Mouse (Mus musculus) neural tube, embryonic 13.5 days (tissue): Measurements from ENCODE around the gene Cecr2. TPM values are rescaled to one million over a fixed set of nuclear protein-coding genes. Genes with fewer than 3 reads are reported as not detected.

ENCODE experiments used
- ATAC-seq: fragments of 200-750 bp; cut with Nextera tagmentation; 2 replicates; pipeline ENCODE4 v1.8.0; 2017; ENCODE audit warnings: low read depth, mild to moderate bottlenecking, moderate TSS enrichment, moderate library complexity
- H3K27ac ChIP-seq: fragments of 300-500 bp; sonication (generic); replicated peaks from 2 replicates; pipeline ENCODE4 v1.5.1; 2015; ENCODE audit warnings: moderate library complexity, mild to moderate bottlenecking, inconsistent platforms
- H3K27me3 ChIP-seq: fragments of 300-500 bp; sonication (generic); 2 replicates; pipeline ENCODE4 v1.6.1; 2015; ENCODE audit warnings: mild to moderate bottlenecking, inconsistent platforms
- H3K36me3 ChIP-seq: fragments of 300-500 bp; sonication (generic); 2 replicates; pipeline ENCODE4 v1.6.1; 2015; ENCODE audit warnings: mild to moderate bottlenecking, inconsistent platforms
- H3K4me1 ChIP-seq: fragments of 300-500 bp; sonication (generic); replicated peaks from 2 replicates; pipeline ENCODE4 v1.6.1; 2015; ENCODE audit warnings: inconsistent platforms
- H3K4me2 ChIP-seq: fragments of 300-500 bp; sonication (generic); 2 replicates; pipeline ENCODE4 v1.6.1; 2015; ENCODE audit warnings: inconsistent platforms, mild to moderate bottlenecking, moderate library complexity
- H3K4me3 ChIP-seq: fragments of 300-500 bp; sonication (generic); 2 replicates; pipeline ENCODE4 v1.5.1; 2015; ENCODE audit warnings: mild to moderate bottlenecking, inconsistent platforms
- H3K9ac ChIP-seq: fragments of 300-500 bp; sonication (generic); 2 replicates; pipeline ENCODE4 v1.6.1; 2015; ENCODE audit warnings: moderate library complexity, mild to moderate bottlenecking, inconsistent platforms
- H3K9me3 ChIP-seq: fragments of 300-500 bp; sonication (generic); 2 replicates; pipeline ENCODE4 v1.6.1; 2016; ENCODE audit warnings: inconsistent platforms
- WGBS: fragments of 180-500 bp; shearing (Covaris S2); methylation state at CpG from one replicate; pipeline ENCODE4 v1.1.7; 2015; 5-methylcytosine and 5-hydroxymethylcytosine counted together
- polyA plus RNA-seq: library from polyadenylated mRNA; unstranded; fragments of >200 nt; fragmentation: Nextera tagmentation; extraction: Ambion mirVana; gene quantifications from 2 replicates; pipeline ENCODE4 v1.2.1, GENCODE M21; 2015

Gene Cecr2
- polyA plus RNA-seq, 1 experiment from 2014 or later: 7.1 TPM

- WGBS: 88% methylated on average over 3 of the region's 3 CpGs
- H3K27me3 ChIP-seq: no peaks in the 10 kb centered on the region
- ATAC-seq: no peak
These were observed 69.8 kb downstream of the Cecr2 start for GRCm38 (mm10) chr6:120736011-120736410.

GRCm38 (mm10) chr6:120736566-120736965, 70.4 kb downstream of the Cecr2 start:
- Histone ChIP-seq H3K36me3 (peaks cover 27% of the 10 kb centered on the region), H3K4me2 (no peak overlapping the region), H3K9ac (no peak overlapping the region), H3K4me3 (no peak overlapping the region), H3K9me3 (no peaks in the 10 kb centered on the region), H3K27me3 (no peaks in the 10 kb centered on the region), H3K27ac (no peak overlapping the region), H3K4me1 (no peaks in the 10 kb centered on the region)
- peak; percentile 72 for ATAC-seq
- whole genome bisulfite sequencing: 79% methylated on average over 3 of the region's 3 CpGs

More at GRCm38 (mm10) chr6:120736011-120736410, 69.8 kb downstream of the Cecr2 start:
- Histone ChIP-seq H3K9ac (no peak overlapping the region), H3K4me3 (no peak overlapping the region), H3K4me2 (no peak overlapping the region), H3K36me3 (peaks cover 27% of the 10 kb centered on the region), H3K9me3 (no peaks in the 10 kb centered on the region), H3K27ac (no peak overlapping the region), H3K4me1 (no peaks in the 10 kb centered on the region)

- no peak overlapping the region for H3K9ac ChIP-seq
- no peaks in the 10 kb centered on the region for H3K9me3 ChIP-seq
- ATAC-seq: no peak
- WGBS: 89% methylated on average over 2 of the region's 2 CpGs
- H3K27ac ChIP-seq: no peak overlapping the region
- H3K36me3 ChIP-seq: peaks cover 7% of the 10 kb centered on the region
- no peak overlapping the region for H3K4me2 ChIP-seq
- no peak overlapping the region for H3K4me3 ChIP-seq
- H3K4me1 ChIP-seq: no peaks in the 10 kb centered on the region
- H3K27me3 ChIP-seq: no peaks in the 10 kb centered on the region
These were observed 77.0 kb downstream of the Cecr2 start for GRCm38 (mm10) chr6:120743130-120743529.

GRCm38 (mm10) chr6:120744266-120744665, 78.1 kb downstream of the Cecr2 start:
- Histone ChIP-seq H3K27ac (no peak overlapping the region), H3K27me3 (no peaks in the 10 kb centered on the region), H3K9ac (no peak overlapping the region), H3K9me3 (no peaks in the 10 kb centered on the region), H3K4me3 (no peak overlapping the region), H3K4me1 (no peaks in the 10 kb centered on the region), H3K36me3 (no peaks in the 10 kb centered on the region), H3K4me2 (no peak overlapping the region)
- no peak for ATAC-seq
- whole genome bisulfite sequencing: 88% methylated on average over 7 of the region's 7 CpGs

DNA sequence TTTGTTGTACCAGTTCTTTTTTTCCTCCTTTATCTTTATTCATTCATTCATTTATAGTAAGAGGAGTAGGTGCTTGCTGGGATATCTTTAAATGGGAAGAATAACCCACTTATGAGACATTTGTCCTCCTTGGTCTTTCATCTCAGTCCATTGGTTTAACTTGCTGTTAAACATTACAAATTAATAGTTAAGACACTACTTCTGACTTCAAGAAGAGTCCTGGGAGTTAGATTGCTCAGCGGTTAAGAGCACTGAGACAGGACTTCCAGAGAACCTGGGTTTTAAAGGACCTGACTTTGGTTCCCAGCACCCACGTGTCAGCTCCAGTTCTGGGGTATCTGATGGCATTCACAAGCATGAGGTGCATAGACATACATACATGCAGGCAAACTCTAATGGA, 80.2 kb downstream of the Cecr2 start:
- no peak for ATAC-seq
- no peak overlapping the region for H3K9ac ChIP-seq
- no peak overlapping the region for H3K27ac ChIP-seq
- no peak overlapping the region for H3K4me2 ChIP-seq
- H3K4me1 ChIP-seq: no peaks in the 10 kb centered on the region
- H3K9me3 ChIP-seq: no peaks in the 10 kb centered on the region
- 94% methylated on average over 2 of the region's 2 CpGs for WGBS
- no peak overlapping the region for H3K4me3 ChIP-seq
- H3K36me3 ChIP-seq: peaks cover 11% of the 10 kb centered on the region
- H3K27me3 ChIP-seq: no peaks in the 10 kb centered on the region

GRCm38 (mm10) chr6:120761151-120761550, 95.0 kb downstream of the Cecr2 start:
- Histone ChIP-seq H3K4me1 (no peaks in the 10 kb centered on the region), H3K9me3 (no peaks in the 10 kb centered on the region), H3K9ac (no peak overlapping the region), H3K4me3 (no peak overlapping the region), H3K4me2 (no peak overlapping the region), H3K36me3 (peaks cover 82% of the 10 kb centered on the region), H3K27ac (no peak overlapping the region), H3K27me3 (no peaks in the 10 kb centered on the region)
- 91% methylated on average over 2 of the region's 2 CpGs for WGBS
- no peak for ATAC-seq

DNA sequence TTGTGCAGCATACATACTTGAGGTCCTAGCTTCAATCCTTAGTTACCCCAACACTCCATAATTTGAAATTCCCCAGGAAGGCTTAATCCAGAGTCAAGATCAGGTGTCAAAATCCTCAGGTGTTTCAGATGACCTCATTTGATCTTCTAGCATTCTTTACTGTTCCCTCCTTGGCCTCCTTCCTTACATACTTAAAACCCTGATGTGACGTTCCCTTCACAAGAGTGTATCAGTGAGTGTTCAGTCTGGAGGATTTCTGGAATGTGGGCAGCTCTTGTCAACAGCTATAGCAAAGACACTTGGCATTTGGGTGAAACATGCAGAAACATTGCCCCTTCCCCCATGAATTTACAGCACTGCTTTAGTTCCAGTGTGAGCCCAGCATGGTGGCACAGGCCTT, 103.8 kb downstream of the Cecr2 start:
- Histone ChIP-seq H3K9me3 (no peaks in the 10 kb centered on the region), H3K4me1 (peaks cover 29% of the 10 kb centered on the region), H3K9ac (no peak overlapping the region), H3K27me3 (no peaks in the 10 kb centered on the region), H3K27ac (no peak overlapping the region), H3K4me3 (no peak overlapping the region), H3K36me3 (peaks cover 25% of the 10 kb centered on the region), H3K4me2 (no peak overlapping the region)
- ATAC-seq: no peak
- WGBS: 94% methylated on average over 1 of the region's 1 CpGs

GRCm38 (mm10) chr6:120771366-120771765, 105.2 kb downstream of the Cecr2 start:
- Histone ChIP-seq H3K4me3 (no peak overlapping the region), H3K27ac (peak overlapping the region; percentile 84; the same call in 1 of the 2 replicates), H3K36me3 (peaks cover 15% of the 10 kb centered on the region), H3K9me3 (no peaks in the 10 kb centered on the region), H3K27me3 (no peaks in the 10 kb centered on the region), H3K4me2 (no peak overlapping the region), H3K4me1 (peaks cover 34% of the 10 kb centered on the region), H3K9ac (no peak overlapping the region)
- WGBS: 81% methylated on average over 1 of the region's 1 CpGs
- no peak for ATAC-seq

DNA sequence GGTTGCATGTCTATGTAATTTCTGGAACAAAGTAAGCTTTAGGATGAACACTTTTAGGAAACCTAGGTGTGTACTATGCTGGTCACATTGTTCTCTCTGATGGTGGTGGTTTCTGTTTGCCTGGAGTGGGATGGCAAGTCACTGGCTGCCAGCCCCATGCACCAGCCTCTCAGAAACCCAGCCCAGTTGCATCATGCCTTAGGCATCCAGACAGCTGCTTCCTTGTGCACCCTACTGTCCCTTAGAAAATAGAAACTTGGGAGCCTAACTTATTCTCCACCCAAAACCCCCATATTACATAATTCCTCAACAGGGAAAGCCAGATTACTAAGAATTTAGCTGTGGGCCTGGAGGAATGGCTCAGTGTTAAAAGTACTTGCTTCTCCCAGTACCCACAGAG, 105.9 kb downstream of the Cecr2 start:
- ATAC-seq: no peak
- H3K4me2 ChIP-seq: no peak overlapping the region
- no peaks in the 10 kb centered on the region for H3K9me3 ChIP-seq
- H3K27ac ChIP-seq: peak overlapping the region; percentile 84
- H3K9ac ChIP-seq: no peak overlapping the region
- peaks cover 35% of the 10 kb centered on the region for H3K4me1 ChIP-seq
- H3K36me3 ChIP-seq: 0 out of 2 replicates have a peak, but pooled peaks cover 8% of the 10 kb centered on the region
- H3K27me3 ChIP-seq: no peaks in the 10 kb centered on the region
- no peak overlapping the region for H3K4me3 ChIP-seq

DNA sequence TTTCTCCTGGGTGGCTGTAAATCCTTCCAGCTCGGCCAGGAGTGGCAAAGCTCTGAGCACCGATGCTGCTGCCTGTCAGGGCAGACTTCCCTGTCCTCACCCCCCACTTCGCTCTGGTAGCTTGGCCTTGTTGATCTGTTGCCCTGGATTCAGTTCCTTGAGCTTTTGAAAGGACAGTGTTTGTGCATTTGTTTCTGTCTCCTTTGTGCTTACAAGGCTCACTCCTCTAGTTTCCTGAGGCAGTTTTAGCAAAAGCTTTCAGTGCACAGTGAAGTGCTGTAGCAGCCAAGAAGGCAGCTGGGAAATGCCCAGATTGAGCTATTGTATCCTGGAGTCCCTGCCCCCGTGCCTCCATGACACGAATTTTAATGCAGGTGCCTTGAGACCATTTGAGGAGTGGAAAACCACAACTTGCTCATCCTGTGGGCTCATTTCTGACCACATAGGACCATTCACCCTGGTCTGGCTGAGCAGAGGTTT, 107.0 kb downstream of the Cecr2 start, which contains the start of gene Slc25a18:
Slc25a18 (plus strand) TSS at position 430 of the 480 bp plus-strand sequence.
- Histone ChIP-seq H3K27ac (peak within 1 kb of the TSS; percentile 84), H3K4me1 (peaks cover 35% of the 10 kb centered on the region), H3K36me3 (0 out of 2 replicates have a peak, but pooled peaks cover 3% of the 10 kb centered on the region), H3K4me3 (no peak within 1 kb of the TSS), H3K4me2 (peak within 1 kb of the TSS; percentile 35), H3K9ac (0 out of 2 replicates have a peak within 1 kb of the TSS, but pooled peaks have one; percentile 13), H3K27me3 (no peaks in the 10 kb centered on the region), H3K9me3 (no peaks in the 10 kb centered on the region)
- peak; percentile 86 for ATAC-seq
- 17% methylated on average over 5 of the region's 5 CpGs for WGBS

GRCm38 (mm10) chr6:120773763-120774162, 107.6 kb downstream of the Cecr2 start:
- 48% methylated on average over 6 of the region's 6 CpGs for WGBS

GRCm38 (mm10) chr6:120776286-120776685, 110.1 kb downstream of the Cecr2 start:
- H3K27me3 ChIP-seq: no peaks in the 10 kb centered on the region
- ATAC-seq: no peak
- no peak overlapping the region for H3K9ac ChIP-seq
- WGBS: 86% methylated on average over 3 of the region's 3 CpGs
- no peaks in the 10 kb centered on the region for H3K9me3 ChIP-seq
- no peaks in the 10 kb centered on the region for H3K36me3 ChIP-seq
- H3K4me3 ChIP-seq: no peak overlapping the region
- H3K4me2 ChIP-seq: no peak overlapping the region
- no peak overlapping the region for H3K27ac ChIP-seq
- peaks cover 35% of the 10 kb centered on the region for H3K4me1 ChIP-seq

More at GRCm38 (mm10) chr6:120773763-120774162, 107.6 kb downstream of the Cecr2 start:
- Histone ChIP-seq H3K4me1 (peaks cover 35% of the 10 kb centered on the region), H3K9ac (no peak overlapping the region), H3K9me3 (no peaks in the 10 kb centered on the region), H3K36me3 (no peaks in the 10 kb centered on the region), H3K4me2 (peak overlapping the region; percentile 35), H3K27me3 (no peaks in the 10 kb centered on the region), H3K27ac (peak overlapping the region; percentile 84), H3K4me3 (no peak overlapping the region)
- peak; percentile 60 for ATAC-seq

- Histone ChIP-seq H3K4me3 (no peak overlapping the region), H3K9ac (no peak overlapping the region), H3K27me3 (no peaks in the 10 kb centered on the region), H3K9me3 (no peaks in the 10 kb centered on the region), H3K27ac (no peak overlapping the region), H3K36me3 (no peaks in the 10 kb centered on the region), H3K4me1 (peaks cover 25% of the 10 kb centered on the region), H3K4me2 (no peak overlapping the region)
- no peak for ATAC-seq
- 88% methylated on average over 9 of the region's 9 CpGs for WGBS
These were observed 111.4 kb downstream of the Cecr2 start for GRCm38 (mm10) chr6:120777533-120777932.
